Mouse (Mus musculus) skeletal muscle tissue, adult 2 months (tissue): ENCODE data around the gene Itga8.

Experiments
- DNase-seq: peaks from one replicate; pipeline ENCODE4 v3.0.0-alpha.2; 2012; ENCODE audit warnings: low read depth, low spot score

Gene Itga8

GRCm38 (mm10) chr2:12301431-12302170, at the start of gene Itga8:
TSS of gene Itga8 (minus strand) at chr2:12301922.
- peak; percentile 52 for DNase-seq

GRCm38 (mm10) chr2:12348914-12349313, 47.2 kb upstream of the Itga8 start:
- DNase-seq: no peak

GRCm38 (mm10) chr2:12331962-12332361, 30.2 kb upstream of the Itga8 start:
- no peak for DNase-seq

GRCm38 (mm10) chr2:12329620-12330019, 27.9 kb upstream of the Itga8 start:
- no peak for DNase-seq

- no peak for DNase-seq
These were observed 27.3 kb upstream of the Itga8 start for GRCm38 (mm10) chr2:12329068-12329407.

GRCm38 (mm10) chr2:12328355-12329067, 26.8 kb upstream of the Itga8 start:
- no peak for DNase-seq

- no peak for DNase-seq
These were observed 26.1 kb upstream of the Itga8 start for GRCm38 (mm10) chr2:12327691-12328354.

GRCm38 (mm10) chr2:12327216-12327615, 25.5 kb upstream of the Itga8 start:
- no peak for DNase-seq

- peak; percentile 39 for DNase-seq
These were observed 24.1 kb upstream of the Itga8 start for GRCm38 (mm10) chr2:12325868-12326267.

- peak; percentile 69 for DNase-seq
These were observed 23.7 kb upstream of the Itga8 start for GRCm38 (mm10) chr2:12325417-12325816.

- no peak for DNase-seq
These were observed 19.2 kb upstream of the Itga8 start for GRCm38 (mm10) chr2:12320914-12321313.

- no peak for DNase-seq
These were observed 17.0 kb upstream of the Itga8 start for GRCm38 (mm10) chr2:12318715-12319114.

GRCm38 (mm10) chr2:12318036-12318435, 16.3 kb upstream of the Itga8 start:
- DNase-seq: peak; percentile 72

GRCm38 (mm10) chr2:12317343-12317742, 15.6 kb upstream of the Itga8 start:
- peak; percentile 56 for DNase-seq

GRCm38 (mm10) chr2:12316361-12316760, 14.6 kb upstream of the Itga8 start:
- peak; percentile 28 for DNase-seq

GRCm38 (mm10) chr2:12314028-12314427, 12.3 kb upstream of the Itga8 start:
- no peak for DNase-seq

GRCm38 (mm10) chr2:12308466-12308865, 6.7 kb upstream of the Itga8 start:
- no peak for DNase-seq

GRCm38 (mm10) chr2:12307311-12307710, 5.6 kb upstream of the Itga8 start:
- DNase-seq: peak; percentile 60

- DNase-seq: no peak
These were observed 3.4 kb upstream of the Itga8 start for GRCm38 (mm10) chr2:12305064-12305650.

- DNase-seq: no peak
These were observed 1.1 kb downstream of the Itga8 start for GRCm38 (mm10) chr2:12300449-12301228.

GRCm38 (mm10) chr2:12297287-12297686, 4.4 kb downstream of the Itga8 start:
- no peak for DNase-seq
